Mouse (Mus musculus) brain, embryonic 14.5 days (tissue): ENCODE measurements around the gene Efna1.

Experiments
- CTCF ChIP-seq: fragments of 200-500 bp; IDR thresholded peaks from 2 replicates; pipeline ENCODE4 v1.5.1; 2012; ENCODE audit warnings: inconsistent platforms, mild to moderate bottlenecking, moderate library complexity, borderline replicate concordance; ENCODE audit not compliant: insufficient read depth, insufficient read length; ENCODE audit errors: extremely low read depth
- POLR2A ChIP-seq: fragments of 200-500 bp; IDR thresholded peaks from 2 replicates; pipeline ENCODE4 v1.6.1; 2012; ENCODE audit warnings: mild to moderate bottlenecking, inconsistent platforms, borderline replicate concordance; ENCODE audit not compliant: poor library complexity, insufficient read depth, insufficient read length, severe bottlenecking; ENCODE audit errors: extremely low read depth

- TF ChIP-seq CTCF (no peak), POLR2A (no peak)
Observed at GRCm38 (mm10) chr3:89280050-89280605, 814 bp downstream of the Efna1 start.
